Mouse (Mus musculus) heart, adult 2 months (tissue): ENCODE data around the gene Ift122.

ENCODE experiments used
- CTCF ChIP-seq: fragments of 200-600 bp; IDR thresholded peaks from 2 replicates; pipeline ENCODE4 v1.8.1; 2022; ENCODE audit warnings: antibody characterized with exemption, mild to moderate bottlenecking, moderate library complexity
- EP300 ChIP-seq: fragments of 200-500 bp; IDR thresholded peaks from 2 replicates; pipeline ENCODE4 v1.6.1; 2011; ENCODE audit warnings: low read depth, low read length, control low read depth; ENCODE audit not compliant: insufficient read depth
- POLR2A ChIP-seq: fragments of 200-500 bp; IDR thresholded peaks from 2 replicates; pipeline ENCODE4 v1.6.1; 2011; ENCODE audit warnings: mild to moderate bottlenecking, low read depth, low read length, control low read depth; ENCODE audit not compliant: insufficient read depth

DNA sequence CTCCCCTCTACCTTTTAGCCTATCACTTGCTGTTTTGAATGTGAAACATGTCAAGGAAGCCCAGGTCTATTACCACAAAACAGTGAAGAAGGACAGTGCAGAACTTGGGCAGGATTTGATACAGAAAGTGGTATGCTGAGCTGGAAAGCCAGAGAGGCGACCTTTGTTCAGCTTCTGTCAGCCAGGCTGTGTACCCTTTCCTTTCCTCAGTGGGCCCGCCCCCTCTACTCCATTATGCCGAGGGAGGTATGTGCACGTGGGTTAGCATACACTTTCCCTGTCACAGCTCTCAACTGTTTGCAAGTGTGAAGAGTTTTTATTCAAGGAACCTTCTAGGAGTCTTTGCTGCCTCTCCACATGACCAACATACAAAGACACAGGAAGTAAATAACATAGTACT lies 6.0 kb downstream of the Ift122 start:
- TF ChIP-seq CTCF (no peak), POLR2A (no peak), EP300 (no peak)
